8 mouse cellular contexts compared by ENCODE assay signal in genomic region chr2:73911175-73911700, GRCm38 (mm10). TPM values are rescaled to one million over a fixed set of nuclear protein-coding genes. Genes with fewer than 3 reads are reported as not detected.
DNase-seq lines count a peak whose midpoint lies in the region; ATAC-seq and TF ChIP-seq lines count a peak whose summit lies in the region.

Gene Atp5g3 (minus strand): TSS chr2:73911326.

- no peaks in the 10 kb centered on the region for H3K27me3 ChIP-seq in forebrain, embryonic 16.5 days (replicated peaks; ENCODE audit: control insufficient read depth, insufficient read depth, low read length)
- no peaks in the 10 kb centered on the region for H3K27me3 ChIP-seq in lung, embryonic 14.5 days (ENCODE audit: insufficient read depth, low read length)
- no peaks in the 10 kb centered on the region for H3K27me3 ChIP-seq in thymus, adult 2 months (ENCODE audit: control insufficient read depth, insufficient read depth, low read length)

- WGBS in forebrain, embryonic 16.5 days, result under 1% methylated on average over 38 of the region's 38 CpGs
- WGBS in lung, embryonic 14.5 days, result under 1% methylated on average over 36 of the region's 38 CpGs
- WGBS in olfactory bulb, adult 2 months, result under 1% methylated on average over 38 of the region's 38 CpGs
- under 1% methylated on average over 38 of the region's 38 CpGs for WGBS in thymus, adult 2 months

- peak within 1 kb of the TSS; percentile 66 for H3K4me2 ChIP-seq in forebrain, embryonic 16.5 days (ENCODE audit: low read length)
- H3K4me2 ChIP-seq in lung, embryonic 14.5 days, result peak within 1 kb of the TSS; percentile 74

- peak; percentile 96 for ATAC-seq in forebrain, embryonic 16.5 days
- ATAC-seq in lung, embryonic 14.5 days (ENCODE audit: insufficient read depth), result peak; percentile 96

- H3K9ac ChIP-seq in ES-E14 (ENCODE audit: insufficient read depth, low read depth, low read length, poor library complexity, severe bottlenecking), result peak within 1 kb of the TSS; percentile 94
- H3K9ac ChIP-seq in forebrain, embryonic 16.5 days (replicated peaks; ENCODE audit: low read depth, low read length), result peak within 1 kb of the TSS; percentile 97
- peak within 1 kb of the TSS; percentile 100 for H3K9ac ChIP-seq in lung, embryonic 14.5 days

- peaks cover 5 to 8% of the 10 kb centered on the region in 2 experiments; a peak in 3 of 4 replicates for H3K4me1 ChIP-seq in ES-E14 (ENCODE audit: control insufficient read depth in 2 of 2, insufficient read depth in 2 of 2, low read length in 2 of 2, poor library complexity in 1 of 2)
- H3K4me1 ChIP-seq in forebrain, embryonic 16.5 days (replicated peaks; ENCODE audit: control insufficient read depth, insufficient read depth, low read length), result peaks cover 11% of the 10 kb centered on the region
- H3K4me1 ChIP-seq in lung, embryonic 14.5 days (ENCODE audit: insufficient read depth), result no peaks in the 10 kb centered on the region
- no peaks in the 10 kb centered on the region for H3K4me1 ChIP-seq in olfactory bulb, adult 2 months (ENCODE audit: control insufficient read depth, insufficient read depth, low read length)
- H3K4me1 ChIP-seq in thymus, adult 2 months (replicated peaks; ENCODE audit: control insufficient read depth, insufficient read depth, low read length), result peaks cover 3% of the 10 kb centered on the region; the same call in 1 of the 2 replicates

- intact Hi-C loops in heart, postnatal 36 days (cut with DNase I), result loop anchor here (5.0 kb wide), 1 partner anchor 134 kb away; the partner anchor contains the start of gene Chn1

- no peaks in the 10 kb centered on the region for H3K9me3 ChIP-seq in ES-E14 (ENCODE audit: control insufficient read depth, insufficient read depth, low read depth, low read length)
- H3K9me3 ChIP-seq in forebrain, embryonic 16.5 days (ENCODE audit: control insufficient read depth, low read length), result no peaks in the 10 kb centered on the region
- H3K9me3 ChIP-seq in lung, embryonic 14.5 days (ENCODE audit: low read depth, low read length), result no peaks in the 10 kb centered on the region

- in situ Hi-C loops in ES-E14 (cut with MboI; ENCODE audit: low sequenced_read_pairs in 2 of 2, unreplicated experiment in 2 of 2), result no loop called here

- H3K27ac ChIP-seq in ES-E14 (ENCODE audit: insufficient read depth, low read depth, low read length, poor library complexity, severe bottlenecking), result peak within 1 kb of the TSS; percentile 43; the same call in 1 of the 2 replicates
- H3K27ac ChIP-seq in forebrain, embryonic 16.5 days (ENCODE audit: low read length), result peak within 1 kb of the TSS; percentile 74
- H3K27ac ChIP-seq in layer of hippocampus, adult 2 months, result peak within 1 kb of the TSS; percentile 100
- peak within 1 kb of the TSS; percentile 92 for H3K27ac ChIP-seq in lung, embryonic 14.5 days (ENCODE audit: low read depth)
- peak within 1 kb of the TSS; percentile 91 for H3K27ac ChIP-seq in olfactory bulb, adult 2 months (ENCODE audit: insufficient read depth, low read depth, low read length)
- H3K27ac ChIP-seq in thymus, adult 2 months (ENCODE audit: control insufficient read depth, insufficient read depth, low read length), result peak within 1 kb of the TSS; percentile 58

- peak within 1 kb of the TSS; percentile 74 to 84 for H3K4me3 ChIP-seq in ES-E14 (ENCODE audit: insufficient read depth in 1 of 2, low read depth in 1 of 2, low read length in 2 of 2, poor library complexity in 1 of 2, severe bottlenecking in 1 of 2)
- H3K4me3 ChIP-seq in forebrain, embryonic 16.5 days (replicated peaks; ENCODE audit: low read length), result peak within 1 kb of the TSS; percentile 92
- peak within 1 kb of the TSS; percentile 77 for H3K4me3 ChIP-seq in layer of hippocampus, adult 2 months
- H3K4me3 ChIP-seq in lung, embryonic 14.5 days (ENCODE audit: low read depth, low read length), result peak within 1 kb of the TSS; percentile 99
- peak within 1 kb of the TSS; percentile 84 for H3K4me3 ChIP-seq in olfactory bulb, adult 2 months (ENCODE audit: insufficient read depth, low read depth, low read length)
- H3K4me3 ChIP-seq in thymus, adult 2 months (ENCODE audit: control insufficient read depth, insufficient read depth, low read length), result peak within 1 kb of the TSS; percentile 86

- peak; percentile 91 for TF ChIP-seq POLR2A in olfactory bulb, adult 2 months (IDR thresholded peaks at IDR 0.05; ENCODE audit: insufficient read depth, low read depth, low read length)
- peak; percentile 91 for TF ChIP-seq POLR2A in thymus, adult 2 months (IDR thresholded peaks at IDR 0.05; ENCODE audit: control insufficient read depth, extremely low read depth, insufficient read depth, low read length, poor library complexity)

- peak; percentile 85 for DNase-seq in ES-E14 (ENCODE audit: low read depth, low spot score)
- DNase-seq in cerebellum, adult 11-12 months, result peak; percentile 95
- peak; percentile 92 for DNase-seq in heart, postnatal 36 days
- DNase-seq in layer of hippocampus, adult 2 months (ENCODE audit: low spot score in 2 of 2), result peak; percentile 91 to 93
- DNase-seq in lung, embryonic 14.5 days, result peak; percentile 96
- DNase-seq in thymus, adult 2 months, result peak; percentile 92

- TF ChIP-seq CTCF in layer of hippocampus, adult 2 months (conservative IDR thresholded peaks at IDR 0.05), result no peak
- no peak for TF ChIP-seq CTCF in lung, embryonic 14.5 days (IDR thresholded peaks at IDR 0.05; ENCODE audit: low read depth)
- TF ChIP-seq CTCF in olfactory bulb, adult 2 months (IDR thresholded peaks at IDR 0.05; ENCODE audit: insufficient read depth, low read depth, low read length), result no peak
- TF ChIP-seq CTCF in thymus, adult 2 months (IDR thresholded peaks at IDR 0.05; ENCODE audit: borderline replicate concordance, control insufficient read depth, extremely low read depth, insufficient read depth, low read length, poor library complexity), result 0 out of 2 replicates have a peak, but pooled peaks have one; percentile 39

- H3K36me3 ChIP-seq in ES-E14 (ENCODE audit: control insufficient read depth, insufficient read depth, low read length, poor library complexity, severe bottlenecking), result peaks cover 17% of the 10 kb centered on the region
- peaks cover 28% of the 10 kb centered on the region for H3K36me3 ChIP-seq in forebrain, embryonic 16.5 days (ENCODE audit: control insufficient read depth, insufficient read depth)
- H3K36me3 ChIP-seq in lung, embryonic 14.5 days (ENCODE audit: insufficient read depth), result peaks cover 34% of the 10 kb centered on the region
- peaks cover 27% of the 10 kb centered on the region for H3K36me3 ChIP-seq in thymus, adult 2 months (ENCODE audit: control insufficient read depth, insufficient read depth, low read length)

TF ChIP-seq in ES-E14, 5 proteins besides CTCF, POLR2A, EP300 and RAD21:
- TF ChIP-seq MAFK (IDR thresholded peaks at IDR 0.05; ENCODE audit: insufficient read depth, low read depth, low read length), result no peak
- TF ChIP-seq ZC3H11A (IDR thresholded peaks at IDR 0.05; ENCODE audit: borderline replicate concordance, low read depth, low read length), result no peak
- peak; percentile 72; the same call in 1 of the 2 replicates for TF ChIP-seq HCFC1 (IDR thresholded peaks at IDR 0.05; ENCODE audit: borderline replicate concordance, insufficient read depth, low read length)
- TF ChIP-seq CHD2 (IDR thresholded peaks at IDR 0.05; ENCODE audit: low read depth, low read length), result no peak
- peak; percentile 85 for TF ChIP-seq ZNF384 (IDR thresholded peaks at IDR 0.05; ENCODE audit: low read depth, low read length)

RNA-seq across cellular contexts. Expression of gene Atp5g3, which starts in this region (rescaled TPM):
- 296 and 439 TPM in 2 replicates for total RNA-seq in ES-E14 (2012; rRNA removed)
- polyA plus RNA-seq in forebrain, embryonic 16.5 days (2015; fragmentation: Nextera tagmentation; extraction: Ambion mirVana), result 848 and 855 TPM in 2 replicates
- 1,000 to 10,000 TPM; 3,576 to 3,740 TPM for total RNA-seq in heart, postnatal 36 days (2021)
- total RNA-seq in layer of hippocampus, adult 2 months (2021), result 100 to 1,000 TPM; 485 to 508 TPM
- 1,132 and 1,137 TPM in 2 replicates for polyA plus RNA-seq in lung, embryonic 14.5 days (2014; fragmentation: Nextera tagmentation; extraction: Ambion mirVana)
- polyA plus RNA-seq in olfactory bulb, adult 2 months (2012; ENCODE audit: insufficient read depth, insufficient read length, low replicate concordance, missing spikeins), result not detected in 2 replicates
- 378 and 530 TPM in 2 replicates for polyA plus RNA-seq in thymus, adult 2 months (2012; rRNA removed)

Comparison
In these comparisons a context has a peak if more than half of its experiments do, and no peak if none do; other contexts are left out.
1. Peak in every context shown above with its lines: DNase-seq, ATAC-seq, H3K4me3 ChIP-seq and H3K27ac ChIP-seq.
2. H3K27ac ChIP-seq: peak in every context shown above with its lines; median percentile 100 in layer of hippocampus, adult 2 months; 92 in lung, embryonic 14.5 days; 91 in olfactory bulb, adult 2 months; 74 in forebrain, embryonic 16.5 days; 58 in thymus, adult 2 months; 43 in ES-E14.